Mouse (Mus musculus): Measurements from ENCODE around the gene Ajap1. TPM values are rescaled to one million over a fixed set of nuclear protein-coding genes. Genes with fewer than 3 reads are reported as not detected.
A peak's percentile ranks its signal among the peaks of the same experiment; 100 is the strongest.

Gene Ajap1
- polyA plus RNA-seq, 1 experiment from 2014 or later: 0.69 TPM

DNA sequence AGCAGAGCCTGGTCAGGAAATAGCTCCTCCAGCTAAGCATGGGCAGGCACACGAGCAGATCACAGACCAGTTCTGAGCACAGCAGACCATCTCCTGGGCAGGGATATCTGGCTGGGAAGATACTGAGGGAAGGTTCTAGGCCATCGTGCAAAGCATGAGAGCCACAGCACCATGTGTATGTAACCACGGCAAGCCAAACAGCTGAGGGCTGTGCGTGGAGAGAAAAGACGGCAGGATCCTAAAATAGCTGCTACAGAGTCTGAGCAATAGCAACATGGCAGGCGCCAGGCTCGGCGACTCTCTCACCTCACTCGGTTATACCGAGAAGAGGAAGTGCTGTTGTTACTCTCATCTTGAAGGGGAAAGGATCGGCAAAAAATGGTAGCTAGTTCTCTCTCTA lies 42.7 kb downstream of the Ajap1 start:
- WGBS: 76% methylated on average over 11 of the region's 11 CpGs
- no peaks in the 10 kb centered on the region for H3K36me3 ChIP-seq
- no peaks in the 10 kb centered on the region for H3K9me3 ChIP-seq
- H3K27me3 ChIP-seq (replicated peaks): no peaks in the 10 kb centered on the region
- H3K9ac ChIP-seq: no peak overlapping the region
- no peak for ATAC-seq (ENCODE audit: insufficient read depth, low FRiP score, low read depth)
- H3K4me1 ChIP-seq: no peaks in the 10 kb centered on the region
- no peak overlapping the region for H3K4me2 ChIP-seq
- no peak overlapping the region for H3K27ac ChIP-seq
- H3K4me3 ChIP-seq (replicated peaks): no peak overlapping the region

DNA sequence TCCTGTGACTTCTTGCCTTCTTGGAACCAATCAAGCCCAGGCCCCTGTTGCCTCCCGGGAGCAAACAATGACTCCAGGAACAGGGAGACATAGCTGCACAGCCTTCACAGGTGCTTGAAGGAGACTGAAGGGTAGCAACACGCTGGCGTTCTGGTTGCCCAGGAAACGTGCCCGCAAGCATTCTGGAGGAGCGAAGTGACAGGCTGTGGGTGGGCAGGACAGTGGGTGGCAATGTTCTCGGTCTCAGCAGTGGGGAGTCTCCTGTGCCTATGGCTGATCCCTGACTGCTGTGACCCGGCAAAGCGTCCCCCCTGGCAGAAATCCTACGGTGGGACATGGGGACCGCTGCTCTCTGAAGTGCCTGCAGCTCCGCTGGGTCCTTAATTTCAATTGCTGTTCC lies 43.6 kb downstream of the Ajap1 start:
- no peak overlapping the region for H3K4me2 ChIP-seq
- H3K4me3 ChIP-seq (replicated peaks): no peak overlapping the region
- no peak for ATAC-seq (ENCODE audit: insufficient read depth, low FRiP score, low read depth)
- H3K9ac ChIP-seq: no peak overlapping the region
- H3K4me1 ChIP-seq: no peaks in the 10 kb centered on the region
- no peaks in the 10 kb centered on the region for H3K27me3 ChIP-seq (replicated peaks)
- WGBS: 70% methylated on average over 12 of the region's 12 CpGs
- no peak overlapping the region for H3K27ac ChIP-seq
- no peaks in the 10 kb centered on the region for H3K9me3 ChIP-seq
- no peaks in the 10 kb centered on the region for H3K36me3 ChIP-seq

DNA sequence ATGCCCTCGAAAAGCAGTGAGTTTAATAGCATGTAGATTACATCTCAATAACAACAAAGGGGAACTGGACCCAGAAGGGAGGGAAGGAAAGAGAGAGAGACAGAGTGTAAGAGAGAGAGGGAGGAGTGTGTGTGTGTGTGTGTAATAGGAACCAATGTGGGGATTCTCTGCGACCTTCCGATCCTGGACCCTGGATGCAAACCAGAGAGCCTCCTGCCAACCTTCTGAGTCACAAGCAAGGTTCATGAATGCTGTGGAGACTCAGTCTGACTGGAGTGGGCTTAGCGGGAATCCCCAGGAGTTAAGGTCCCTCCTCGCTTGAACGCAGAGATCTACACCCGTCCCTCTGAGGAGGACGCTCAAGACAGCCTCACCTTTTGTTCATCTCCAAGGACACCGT lies 45.4 kb downstream of the Ajap1 start:
- Histone ChIP-seq H3K9me3 (no peaks in the 10 kb centered on the region), H3K9ac (no peak overlapping the region), H3K4me3 (replicated peaks) (no peak overlapping the region), H3K36me3 (no peaks in the 10 kb centered on the region), H3K4me1 (no peaks in the 10 kb centered on the region), H3K27me3 (replicated peaks) (no peaks in the 10 kb centered on the region), H3K4me2 (no peak overlapping the region), H3K27ac (no peak overlapping the region)
- 69% methylated on average over 9 of the region's 9 CpGs for WGBS
- ATAC-seq (ENCODE audit: insufficient read depth, low FRiP score, low read depth): no peak

DNA sequence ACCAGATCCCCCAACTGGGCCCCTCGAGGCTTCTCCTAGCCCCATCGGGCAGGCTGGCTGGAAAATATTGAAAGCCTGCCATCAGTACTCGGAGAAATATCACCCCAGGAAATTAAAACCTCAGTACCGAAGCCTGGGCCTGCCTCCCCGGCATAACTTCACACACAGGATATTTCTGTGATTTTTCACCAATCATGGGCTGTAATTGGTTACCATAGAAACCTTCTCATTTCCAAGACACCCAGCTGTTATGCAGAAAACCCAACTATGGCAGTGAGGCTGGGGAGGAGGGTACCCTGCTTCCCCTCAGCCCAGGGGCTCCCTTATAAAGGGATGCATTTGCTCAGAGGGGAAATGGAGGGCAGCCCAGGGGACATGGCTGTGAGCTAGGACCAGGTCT lies 46.7 kb downstream of the Ajap1 start:
- no peak overlapping the region for H3K27ac ChIP-seq
- H3K4me3 ChIP-seq (replicated peaks): no peak overlapping the region
- WGBS: 54% methylated on average over 5 of the region's 5 CpGs
- no peak overlapping the region for H3K9ac ChIP-seq
- no peaks in the 10 kb centered on the region for H3K9me3 ChIP-seq
- H3K27me3 ChIP-seq (replicated peaks): no peaks in the 10 kb centered on the region
- ATAC-seq (ENCODE audit: insufficient read depth, low FRiP score, low read depth): no peak
- H3K36me3 ChIP-seq: no peaks in the 10 kb centered on the region
- no peak overlapping the region for H3K4me2 ChIP-seq
- no peaks in the 10 kb centered on the region for H3K4me1 ChIP-seq

DNA sequence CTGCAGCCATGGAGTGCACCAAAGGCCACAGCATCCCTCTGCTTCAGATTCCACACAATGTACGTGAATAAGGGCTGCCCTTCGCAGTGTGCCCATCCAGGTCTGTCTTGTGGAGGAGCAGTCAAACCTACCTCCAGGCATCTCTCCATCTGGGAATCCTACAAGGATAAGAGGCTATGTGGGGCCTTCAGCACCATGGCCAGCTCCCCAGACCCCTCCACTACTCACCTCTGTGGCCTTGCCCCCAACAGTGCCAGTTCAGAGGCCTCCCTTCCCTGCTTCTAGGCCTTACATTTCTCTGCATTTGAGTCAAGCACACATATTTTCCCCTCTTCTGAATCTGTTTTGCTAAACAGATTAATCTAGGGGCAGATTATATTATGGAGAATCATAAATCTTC lies 52.6 kb downstream of the Ajap1 start:
- Histone ChIP-seq H3K36me3 (no peaks in the 10 kb centered on the region), H3K27ac (no peak overlapping the region), H3K27me3 (replicated peaks) (no peaks in the 10 kb centered on the region), H3K9ac (no peak overlapping the region), H3K4me3 (replicated peaks) (no peak overlapping the region), H3K4me2 (no peak overlapping the region), H3K9me3 (no peaks in the 10 kb centered on the region), H3K4me1 (no peaks in the 10 kb centered on the region)
- WGBS: 67% methylated on average over 2 of the region's 2 CpGs
- no peak for ATAC-seq (ENCODE audit: insufficient read depth, low FRiP score, low read depth)

DNA sequence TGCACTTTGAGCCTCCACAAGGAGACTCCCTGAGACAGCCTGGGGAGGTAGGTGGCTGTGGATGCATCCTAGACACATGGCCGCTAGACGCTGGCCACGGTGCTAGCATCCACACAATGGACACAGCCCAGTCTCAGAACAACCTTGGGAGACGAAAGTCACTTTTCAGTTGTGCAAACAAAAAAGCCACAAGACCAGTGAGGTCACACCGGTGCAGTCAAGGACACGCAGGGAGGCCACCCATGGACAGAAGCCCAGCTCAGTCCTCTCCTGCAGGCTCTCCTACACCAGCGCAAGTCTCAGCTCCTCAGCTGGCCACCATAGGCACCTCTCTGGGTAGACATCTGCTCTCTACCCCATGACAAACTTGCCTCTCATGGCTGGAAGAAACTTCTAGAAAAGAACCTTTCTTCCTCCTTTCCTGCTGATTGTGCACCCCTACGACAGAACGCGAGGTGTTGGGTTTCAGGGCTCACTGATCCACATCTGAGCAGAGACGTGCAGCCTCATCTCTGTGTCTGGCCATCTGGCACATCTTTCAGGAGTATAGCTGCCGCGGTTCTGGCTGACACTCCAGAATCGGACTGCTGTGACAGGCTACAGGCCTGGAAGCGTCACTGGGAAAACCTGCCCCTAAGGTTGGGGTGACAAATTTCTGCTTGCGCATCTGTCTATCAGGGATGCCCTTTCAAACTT lies 56.5 kb downstream of the Ajap1 start:
- H3K27ac ChIP-seq: no peak overlapping the region
- ATAC-seq (ENCODE audit: insufficient read depth, low FRiP score, low read depth): no peak
- no peaks in the 10 kb centered on the region for H3K9me3 ChIP-seq
- 76% methylated on average over 16 of the region's 16 CpGs for WGBS
- H3K4me2 ChIP-seq: no peak overlapping the region
- H3K27me3 ChIP-seq (replicated peaks): no peaks in the 10 kb centered on the region
- H3K36me3 ChIP-seq: no peaks in the 10 kb centered on the region
- H3K4me1 ChIP-seq: no peaks in the 10 kb centered on the region
- H3K4me3 ChIP-seq (replicated peaks): no peak overlapping the region
- no peak overlapping the region for H3K9ac ChIP-seq

DNA sequence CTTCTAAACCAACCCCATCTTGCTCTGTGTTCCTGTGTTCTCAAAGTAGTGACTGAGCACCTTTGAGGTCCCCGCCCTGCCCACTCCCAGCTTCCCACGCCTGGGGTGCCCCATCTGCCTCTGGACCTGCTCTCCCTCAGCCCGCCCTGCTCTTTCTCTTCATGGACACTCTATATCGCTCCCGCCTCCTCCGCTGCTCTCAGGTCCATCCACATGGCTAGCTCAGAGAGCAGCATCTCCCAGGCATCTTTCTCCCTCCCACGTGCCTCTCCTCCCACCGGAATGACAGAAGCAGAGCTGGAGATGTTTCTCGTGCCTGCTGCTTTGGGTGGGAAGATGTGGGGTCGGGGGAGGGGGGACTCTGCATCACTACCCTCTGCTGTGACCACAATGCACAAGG lies 58.3 kb downstream of the Ajap1 start:
- Histone ChIP-seq H3K4me1 (no peaks in the 10 kb centered on the region), H3K4me2 (no peak overlapping the region), H3K9me3 (no peaks in the 10 kb centered on the region), H3K27ac (no peak overlapping the region), H3K4me3 (replicated peaks) (no peak overlapping the region), H3K36me3 (no peaks in the 10 kb centered on the region), H3K9ac (no peak overlapping the region), H3K27me3 (replicated peaks) (no peaks in the 10 kb centered on the region)
- 75% methylated on average over 10 of the region's 10 CpGs for WGBS
- ATAC-seq (ENCODE audit: insufficient read depth, low FRiP score, low read depth): no peak

DNA sequence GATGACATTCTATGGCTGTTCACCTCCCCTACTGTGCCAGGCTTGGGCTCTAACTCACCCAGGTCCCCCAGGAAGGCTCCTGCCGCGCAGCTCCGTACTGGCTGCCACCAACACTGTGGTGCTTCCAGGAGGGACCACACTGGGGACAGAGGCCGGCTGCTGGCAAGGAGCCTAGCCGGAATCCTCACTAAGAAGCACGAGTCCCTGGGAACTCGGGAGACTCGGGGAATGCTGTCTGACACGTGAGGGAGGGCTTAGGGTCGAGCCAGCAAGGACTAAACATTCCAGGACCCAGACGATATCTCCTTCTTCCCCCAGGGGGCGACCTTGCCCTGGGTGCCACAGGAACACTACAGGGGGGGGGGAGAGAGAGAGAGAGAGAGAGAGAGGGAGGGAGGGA lies 64.7 kb downstream of the Ajap1 start:
- H3K4me2 ChIP-seq: peak overlapping the region; percentile 54
- no peak for ATAC-seq (ENCODE audit: insufficient read depth, low FRiP score, low read depth)
- no peaks in the 10 kb centered on the region for H3K9me3 ChIP-seq
- H3K9ac ChIP-seq: no peak overlapping the region
- 0 out of 2 replicates have a peak overlapping the region, but pooled peaks have one; percentile 19 for H3K4me3 ChIP-seq (replicated peaks)
- H3K27ac ChIP-seq: no peak overlapping the region
- no peaks in the 10 kb centered on the region for H3K36me3 ChIP-seq
- no peaks in the 10 kb centered on the region; the same call in 1 of the 2 replicates for H3K27me3 ChIP-seq (replicated peaks)
- peaks cover 13% of the 10 kb centered on the region; the same call in 1 of the 2 replicates for H3K4me1 ChIP-seq
- 4% methylated on average over 11 of the region's 12 CpGs for WGBS

DNA sequence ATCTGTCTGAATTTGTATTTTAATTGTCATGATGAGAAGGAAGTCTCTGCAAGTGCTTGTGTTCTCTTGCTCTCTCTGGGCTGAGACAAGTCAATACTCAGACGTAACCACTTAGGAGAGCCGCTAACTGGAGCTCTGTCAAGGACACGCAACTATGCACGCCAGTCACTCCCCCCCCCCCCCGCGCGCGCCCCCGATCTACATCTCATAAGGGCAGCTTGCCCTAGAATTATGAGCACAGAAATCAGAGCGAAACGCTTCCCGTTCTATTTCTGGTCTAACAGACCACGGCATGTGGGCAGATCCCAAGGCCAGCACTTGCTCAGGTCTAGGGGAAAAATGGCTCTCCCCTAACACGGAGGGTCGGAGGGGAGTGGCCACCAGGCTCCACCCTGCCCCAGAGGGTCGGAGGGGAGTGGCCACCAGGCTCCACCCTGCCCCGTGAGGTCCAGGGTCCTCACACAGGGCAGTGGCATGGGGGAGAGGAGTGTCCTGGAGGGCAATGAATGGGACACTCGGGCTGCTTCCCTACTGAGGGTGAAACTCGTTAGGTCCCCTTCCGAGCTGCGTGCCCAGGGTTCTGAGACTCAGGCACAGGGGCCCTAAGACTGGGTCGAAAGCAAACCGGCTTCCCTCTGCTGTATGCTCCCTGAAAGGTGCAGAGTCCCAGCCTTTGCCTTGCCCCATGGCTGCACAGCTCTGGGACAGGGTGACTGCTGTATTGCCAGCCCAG lies 65.3 kb downstream of the Ajap1 start:
- Histone ChIP-seq H3K36me3 (no peaks in the 10 kb centered on the region), H3K4me1 (peaks cover 13% of the 10 kb centered on the region; the same call in 1 of the 2 replicates), H3K27me3 (replicated peaks) (no peaks in the 10 kb centered on the region; the same call in 1 of the 2 replicates), H3K4me2 (peak overlapping the region; percentile 54), H3K9ac (no peak overlapping the region), H3K9me3 (no peaks in the 10 kb centered on the region), H3K27ac (no peak overlapping the region), H3K4me3 (replicated peaks) (peak overlapping the region; percentile 19)
- peak; percentile 47; the same call in 1 of the 2 replicates for ATAC-seq (ENCODE audit: insufficient read depth, low FRiP score, low read depth)
- 4% methylated on average over 22 of the region's 23 CpGs for whole genome bisulfite sequencing

DNA sequence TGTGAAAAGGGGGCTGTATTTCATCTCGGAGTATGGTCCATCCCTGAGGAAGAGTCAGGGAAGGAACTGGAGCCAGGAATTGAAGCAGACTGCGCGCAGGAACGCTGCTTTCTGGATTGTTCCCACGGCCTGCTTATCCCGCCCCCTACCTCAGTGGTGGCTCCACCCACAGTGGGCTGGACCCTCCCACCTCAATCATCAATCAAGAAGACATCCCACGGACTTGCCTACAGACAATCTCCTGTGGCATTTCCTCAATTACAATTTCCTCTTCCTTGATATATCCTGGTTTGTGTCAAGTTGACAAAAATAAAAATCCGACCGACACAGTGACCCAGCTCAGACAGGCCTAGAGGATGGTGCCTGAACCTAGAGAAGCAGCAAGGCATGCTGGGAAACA lies 66.5 kb downstream of the Ajap1 start:
- H3K9me3 ChIP-seq: no peaks in the 10 kb centered on the region
- 49% methylated on average over 9 of the region's 9 CpGs for WGBS
- no peak for ATAC-seq (ENCODE audit: insufficient read depth, low FRiP score, low read depth)

DNA sequence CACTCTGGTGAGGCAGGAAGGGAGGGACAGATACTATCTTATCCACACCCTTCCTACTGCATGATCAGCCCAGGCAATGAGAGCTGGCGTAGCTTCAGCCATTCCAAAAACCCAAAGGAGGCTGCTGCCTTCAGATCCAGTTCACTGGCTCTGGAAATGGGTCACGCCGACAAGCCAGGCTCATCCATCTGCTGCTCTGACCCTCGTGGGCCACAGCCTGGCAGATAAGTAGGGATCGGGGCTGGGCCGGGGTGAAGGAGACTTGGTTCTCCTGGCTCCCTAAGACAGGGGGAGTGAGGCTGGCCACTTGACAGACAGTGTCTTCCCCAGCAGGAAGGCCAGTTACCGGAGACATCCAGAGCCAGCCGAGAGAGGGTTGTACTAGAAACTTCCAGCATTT lies 84.2 kb downstream of the Ajap1 start:
- Histone ChIP-seq H3K4me3 (replicated peaks) (no peak overlapping the region), H3K4me1 (no peaks in the 10 kb centered on the region), H3K4me2 (no peak overlapping the region), H3K9me3 (no peaks in the 10 kb centered on the region), H3K27ac (no peak overlapping the region), H3K36me3 (no peaks in the 10 kb centered on the region), H3K9ac (no peak overlapping the region), H3K27me3 (replicated peaks) (no peaks in the 10 kb centered on the region)
- WGBS: 84% methylated on average over 8 of the region's 8 CpGs
- ATAC-seq (ENCODE audit: insufficient read depth, low FRiP score, low read depth): no peak

More for the DNA sequence above, 66.5 kb downstream of the Ajap1 start:
- H3K4me2 ChIP-seq: no peak overlapping the region
- no peaks in the 10 kb centered on the region for H3K36me3 ChIP-seq
- H3K4me3 ChIP-seq (replicated peaks): no peak overlapping the region
- no peak overlapping the region for H3K9ac ChIP-seq
- H3K4me1 ChIP-seq: peaks cover 13% of the 10 kb centered on the region; the same call in 1 of the 2 replicates
- H3K27ac ChIP-seq: no peak overlapping the region
- H3K27me3 ChIP-seq (replicated peaks): no peaks in the 10 kb centered on the region; the same call in 1 of the 2 replicates

DNA sequence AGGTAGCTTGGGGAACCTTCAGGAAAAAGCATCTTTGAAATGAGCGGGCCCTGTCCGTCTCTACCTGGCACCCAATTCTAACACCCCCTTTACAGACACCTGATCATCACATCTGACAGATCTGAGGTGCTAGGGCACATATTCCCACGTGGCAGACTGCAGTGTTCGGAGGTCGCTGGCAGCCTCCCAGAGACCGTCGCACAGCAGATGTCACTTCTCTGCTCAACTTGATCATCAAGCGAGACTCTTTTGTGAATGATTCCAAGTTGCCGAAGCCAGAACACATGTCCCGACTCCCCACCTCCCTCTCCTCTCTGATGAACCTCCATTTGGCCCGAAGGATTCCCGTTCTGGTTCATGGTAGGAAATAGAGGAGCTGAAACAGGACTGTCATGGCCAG lies 95.1 kb downstream of the Ajap1 start:
- Histone ChIP-seq H3K27me3 (replicated peaks) (no peaks in the 10 kb centered on the region), H3K36me3 (no peaks in the 10 kb centered on the region), H3K4me3 (replicated peaks) (no peak overlapping the region), H3K4me1 (no peaks in the 10 kb centered on the region), H3K9ac (no peak overlapping the region), H3K27ac (no peak overlapping the region), H3K9me3 (no peaks in the 10 kb centered on the region), H3K4me2 (no peak overlapping the region)
- ATAC-seq (ENCODE audit: insufficient read depth, low FRiP score, low read depth): no peak
- 87% methylated on average over 12 of the region's 12 CpGs for WGBS

Data from stomach, embryonic 15.5 days (tissue).